Mouse (Mus musculus): ENCODE results near the gene Ifitm3. TPM values are rescaled to one million over a fixed set of nuclear protein-coding genes. Genes with fewer than 3 reads are reported as not detected.
"Not testable (repeated sequence)": the region's sequence is repeated elsewhere in the genome, so short reads cannot be mapped to it uniquely, and the experiment has no call there.

The Ifitm3 gene
- total and polyA plus RNA-seq, 3 experiments = 115 to 274 (median 123) TPM

GRCm38 (mm10) chr7:140990185-140990584, 20.4 kb downstream of the Ifitm3 start:
- Histone ChIP-seq H3K27ac (no peak overlapping the region), H3K9ac (ENCODE audit: low read depth, low read length) (no peak overlapping the region), H3K79me2 (replicated peaks; ENCODE audit: control insufficient read depth, insufficient read depth, low read length) (no peaks in the 10 kb centered on the region), H3K36me3 (ENCODE audit: control insufficient read depth, insufficient read depth, low read length) (no peaks in the 10 kb centered on the region), H3K27me3 (ENCODE audit: control insufficient read depth, insufficient read depth, low read length) (no peaks in the 10 kb centered on the region), H3K4me1 (ENCODE audit: control insufficient read depth, insufficient read depth, low read length) (no peaks in the 10 kb centered on the region), H3K4me3 (no peak overlapping the region)
- WGBS = 60% methylated on average over 6 of the region's 6 CpGs
- intact Hi-C loops (cut with DNase I) = no loop called here
- TF ChIP-seq EP300 (IDR thresholded peaks at IDR 0.05; ENCODE audit: insufficient read depth, low read depth, low read length) (no peak), POLR2A (IDR thresholded peaks at IDR 0.05; ENCODE audit: insufficient read depth, low read depth, low read length) (no peak), CTCF (IDR thresholded peaks at IDR 0.05) (no peak)
- no peak for DNase-seq

- Histone ChIP-seq H3K9ac (ENCODE audit: low read depth, low read length) (no peak overlapping the region), H3K4me1 (ENCODE audit: control insufficient read depth, insufficient read depth, low read length) (no peaks in the 10 kb centered on the region), H3K27ac (no peak overlapping the region), H3K79me2 (replicated peaks; ENCODE audit: control insufficient read depth, insufficient read depth, low read length) (no peaks in the 10 kb centered on the region), H3K27me3 (ENCODE audit: control insufficient read depth, insufficient read depth, low read length) (no peaks in the 10 kb centered on the region), H3K4me3 (no peak overlapping the region), H3K36me3 (ENCODE audit: control insufficient read depth, insufficient read depth, low read length) (no peaks in the 10 kb centered on the region)
- intact Hi-C loops (cut with DNase I) = no loop called here
- WGBS = 68% methylated on average over 4 of the region's 4 CpGs
- no peak for DNase-seq
- no peak for TF ChIP-seq EP300 (IDR thresholded peaks at IDR 0.05; ENCODE audit: insufficient read depth, low read depth, low read length)
- TF ChIP-seq CTCF (IDR thresholded peaks at IDR 0.05) = no peak
- TF ChIP-seq POLR2A (IDR thresholded peaks at IDR 0.05; ENCODE audit: insufficient read depth, low read depth, low read length) = no peak
These were observed 21.5 kb downstream of the Ifitm3 start for GRCm38 (mm10) chr7:140989022-140989421.

DNA sequence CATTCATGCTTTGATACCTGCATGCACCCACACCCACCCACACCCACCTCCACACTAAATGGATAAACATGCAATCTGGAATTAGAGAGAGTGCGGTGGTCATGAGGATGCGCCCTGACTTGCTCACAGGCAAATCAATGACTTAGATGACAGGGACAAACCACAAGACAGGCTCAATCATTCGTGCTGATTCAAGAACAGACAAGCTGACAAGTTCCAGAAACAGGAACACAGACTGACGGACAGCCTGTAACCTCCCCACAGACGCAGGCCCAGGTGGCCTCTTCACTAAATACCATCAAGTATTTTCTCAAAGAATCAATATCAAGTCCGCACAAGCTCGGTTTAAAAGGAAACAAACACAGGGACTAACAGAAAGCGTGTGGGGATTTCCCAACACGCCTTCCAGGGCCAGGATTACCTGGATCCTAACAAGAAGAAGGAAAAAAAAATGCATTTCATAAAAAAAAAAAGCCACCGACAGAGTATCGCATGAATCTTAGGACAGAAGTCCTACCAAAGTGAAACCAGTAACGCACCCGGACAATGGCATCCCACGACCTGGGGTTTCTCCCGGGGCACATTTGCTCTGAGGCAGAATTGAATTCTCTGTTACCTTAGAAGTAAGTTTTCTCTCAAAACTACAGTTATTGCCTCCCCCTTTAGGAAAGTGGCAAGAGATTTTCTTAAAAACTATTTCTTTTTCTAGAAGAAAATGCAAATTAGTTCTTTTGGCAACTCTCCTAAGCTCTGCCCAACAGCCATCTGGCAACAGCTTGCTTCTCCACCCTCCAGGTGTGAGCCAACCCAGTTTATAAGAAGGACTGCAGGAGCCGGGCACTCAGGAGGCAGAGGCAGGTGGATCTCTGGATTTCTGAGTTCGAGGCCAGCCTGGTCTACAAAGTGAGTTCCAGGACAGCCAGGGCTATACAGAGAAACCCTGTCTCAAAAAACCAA, 23.1 kb downstream of the Ifitm3 start:
- no peak for DNase-seq

GRCm38 (mm10) chr7:140982971-140983370, 27.6 kb downstream of the Ifitm3 start:
- no peak overlapping the region for H3K9ac ChIP-seq (ENCODE audit: low read depth, low read length)
- no peaks in the 10 kb centered on the region for H3K79me2 ChIP-seq (replicated peaks; ENCODE audit: control insufficient read depth, insufficient read depth, low read length)
- intact Hi-C loops (cut with DNase I) = no loop called here
- H3K27me3 ChIP-seq (ENCODE audit: control insufficient read depth, insufficient read depth, low read length) = no peaks in the 10 kb centered on the region
- TF ChIP-seq EP300 (IDR thresholded peaks at IDR 0.05; ENCODE audit: insufficient read depth, low read depth, low read length) (no peak), CTCF (IDR thresholded peaks at IDR 0.05) (no peak), POLR2A (IDR thresholded peaks at IDR 0.05; ENCODE audit: insufficient read depth, low read depth, low read length) (no peak)
- no peak for DNase-seq
- no peaks in the 10 kb centered on the region for H3K36me3 ChIP-seq (ENCODE audit: control insufficient read depth, insufficient read depth, low read length)
- H3K27ac ChIP-seq = no peak overlapping the region
- H3K4me1 ChIP-seq (ENCODE audit: control insufficient read depth, insufficient read depth, low read length) = no peaks in the 10 kb centered on the region
- WGBS = 64% methylated on average over 7 of the region's 7 CpGs
- no peak overlapping the region for H3K4me3 ChIP-seq

More for the DNA sequence above, 23.1 kb downstream of the Ifitm3 start:
- no peak overlapping the region for H3K9ac ChIP-seq (ENCODE audit: low read depth, low read length)
- H3K4me1 ChIP-seq (ENCODE audit: control insufficient read depth, insufficient read depth, low read length) = no peaks in the 10 kb centered on the region
- H3K27me3 ChIP-seq (ENCODE audit: control insufficient read depth, insufficient read depth, low read length) = no peaks in the 10 kb centered on the region
- H3K4me3 ChIP-seq = no peak overlapping the region
- intact Hi-C loops (cut with DNase I) = no loop called here
- H3K27ac ChIP-seq = no peak overlapping the region
- 82% methylated on average over 17 of the region's 17 CpGs for WGBS
- H3K79me2 ChIP-seq (replicated peaks; ENCODE audit: control insufficient read depth, insufficient read depth, low read length) = no peaks in the 10 kb centered on the region
- TF ChIP-seq POLR2A (IDR thresholded peaks at IDR 0.05; ENCODE audit: insufficient read depth, low read depth, low read length) = no peak
- no peaks in the 10 kb centered on the region for H3K36me3 ChIP-seq (ENCODE audit: control insufficient read depth, insufficient read depth, low read length)

DNA sequence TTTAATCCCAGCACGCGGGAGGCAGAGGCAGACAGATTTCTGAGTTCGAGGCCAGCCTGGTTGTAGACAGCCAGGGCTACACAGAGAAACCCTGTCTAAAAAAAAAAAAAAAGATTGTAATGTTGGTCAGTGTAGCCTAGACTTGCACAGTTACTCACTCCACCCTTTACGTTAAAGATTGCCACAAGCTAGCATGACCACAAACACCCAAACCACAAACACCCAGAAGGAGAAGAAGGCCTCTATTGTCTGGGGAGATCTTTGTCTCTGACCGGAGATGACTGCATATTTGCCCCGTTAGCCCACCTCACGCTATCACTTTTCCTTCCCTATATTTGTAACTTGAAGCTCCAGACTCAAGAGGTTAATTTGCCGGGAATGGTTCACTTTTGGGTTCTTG, 28.9 kb downstream of the Ifitm3 start:
- no peak overlapping the region for H3K27ac ChIP-seq
- intact Hi-C loops (cut with DNase I) = no loop called here
- H3K9ac ChIP-seq (ENCODE audit: low read depth, low read length) = no peak overlapping the region
- no peak for DNase-seq
- no peak overlapping the region for H3K4me3 ChIP-seq
- H3K4me1 ChIP-seq (ENCODE audit: control insufficient read depth, insufficient read depth, low read length) = no peaks in the 10 kb centered on the region
- WGBS = 80% methylated on average over 8 of the region's 8 CpGs
- H3K27me3 ChIP-seq (ENCODE audit: control insufficient read depth, insufficient read depth, low read length) = no peaks in the 10 kb centered on the region
- H3K79me2 ChIP-seq (replicated peaks; ENCODE audit: control insufficient read depth, insufficient read depth, low read length) = no peaks in the 10 kb centered on the region
- no peak for TF ChIP-seq CTCF (IDR thresholded peaks at IDR 0.05)
- TF ChIP-seq POLR2A (IDR thresholded peaks at IDR 0.05; ENCODE audit: insufficient read depth, low read depth, low read length) = no peak
- no peak for TF ChIP-seq EP300 (IDR thresholded peaks at IDR 0.05; ENCODE audit: insufficient read depth, low read depth, low read length)
- H3K36me3 ChIP-seq (ENCODE audit: control insufficient read depth, insufficient read depth, low read length) = no peaks in the 10 kb centered on the region

DNA sequence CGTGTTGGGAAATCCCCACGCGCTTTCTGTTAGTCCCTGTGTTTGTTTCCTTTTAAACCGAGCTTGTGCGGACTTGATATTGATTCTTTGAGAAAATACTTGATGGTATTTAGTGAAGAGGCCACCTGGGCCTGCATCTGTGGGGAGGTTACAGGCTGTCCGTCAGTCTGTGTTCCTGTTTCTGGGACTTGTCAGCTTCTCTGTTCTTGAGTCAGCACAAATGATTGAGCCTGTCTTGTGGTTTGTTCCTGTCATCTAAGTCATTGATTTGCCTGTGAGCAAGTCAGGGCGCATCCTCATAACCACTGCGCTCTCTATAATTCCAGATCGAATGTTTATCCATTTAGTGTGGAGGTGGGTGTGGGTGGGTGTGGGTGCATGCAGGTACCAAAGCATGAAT, 33.9 kb downstream of the Ifitm3 start:
- H3K9ac ChIP-seq (ENCODE audit: low read depth, low read length); H3K27me3 ChIP-seq (ENCODE audit: control insufficient read depth, insufficient read depth, low read length); H3K4me1 ChIP-seq (ENCODE audit: control insufficient read depth, insufficient read depth, low read length); H3K4me3 ChIP-seq; H3K27ac ChIP-seq; intact Hi-C loops (cut with DNase I); H3K36me3 ChIP-seq (ENCODE audit: control insufficient read depth, insufficient read depth, low read length); DNase-seq; H3K79me2 ChIP-seq (replicated peaks; ENCODE audit: control insufficient read depth, insufficient read depth, low read length): not testable (repeated sequence)
- 91% methylated on average over 9 of the region's 9 CpGs for WGBS

All from heart, adult 2 months (tissue).